Mouse (Mus musculus) mouse trophoblast stem cell (cell line): ENCODE results near the gene Fam83g.
"Not testable (repeated sequence)": the region's sequence is repeated elsewhere in the genome, so short reads cannot be mapped to it uniquely, and the experiment has no call there.

Experiments used
- in situ Hi-C, 2 experiments: fragments of 300-500 bp; cut with MseI, MboI; formaldehyde crosslinking; loops; 2 replicates in 1 of 2; 3 replicates in 1 of 2; pipeline ENCODE4 v1.15.1; 2025

Gene Fam83g

GRCm38 (mm10) chr11:61683907-61684731 is at the start of gene Fam83g:
Gene Fam83g, plus strand, starts transcription at chr11:61684091.
- in situ Hi-C loops: no loop called here

GRCm38 (mm10) chr11:61636309-61636708 is 47.6 kb upstream of the Fam83g start:
- in situ Hi-C loops: loop anchor here (5.0 to 10.0 kb wide), 2 partner anchors 1769 to 1772 kb away; no protein-coding TSS in a partner anchor

- in situ Hi-C loops: loop anchor here (5.0 to 10.0 kb wide), 2 partner anchors 1770 to 1773 kb away; no protein-coding TSS in a partner anchor
Observed at GRCm38 (mm10) chr11:61637413-61637812, 46.5 kb upstream of the Fam83g start.

- in situ Hi-C loops: loop anchor here (5.0 to 10.0 kb wide), 2 partner anchors 1771 to 1773 kb away; no protein-coding TSS in a partner anchor
Observed at GRCm38 (mm10) chr11:61637856-61638255, 46.0 kb upstream of the Fam83g start.

- in situ Hi-C loops: loop anchor here (5.0 to 10.0 kb wide), 2 partner anchors 1772 to 1774 kb away; no protein-coding TSS in a partner anchor
Observed at GRCm38 (mm10) chr11:61638764-61639536, 44.9 kb upstream of the Fam83g start.

GRCm38 (mm10) chr11:61639601-61640177 is 44.2 kb upstream of the Fam83g start:
- in situ Hi-C loops: loop anchor here (5.0 to 10.0 kb wide), 2 partner anchors 1772 to 1775 kb away; no protein-coding TSS in a partner anchor

- in situ Hi-C loops: not testable (repeated sequence)
Observed at GRCm38 (mm10) chr11:61640585-61640984, 43.3 kb upstream of the Fam83g start.

GRCm38 (mm10) chr11:61642106-61642505 is 41.8 kb upstream of the Fam83g start:
- in situ Hi-C loops: no loop called here

- in situ Hi-C loops: no loop called here
Observed at GRCm38 (mm10) chr11:61643184-61643961, 40.5 kb upstream of the Fam83g start.

GRCm38 (mm10) chr11:61644576-61645326 is 39.1 kb upstream of the Fam83g start:
- in situ Hi-C loops: no loop called here

- in situ Hi-C loops: no loop called here
Observed at GRCm38 (mm10) chr11:61645357-61645857, 38.5 kb upstream of the Fam83g start.

- in situ Hi-C loops: no loop called here
Observed at GRCm38 (mm10) chr11:61646499-61647039, 37.3 kb upstream of the Fam83g start.

GRCm38 (mm10) chr11:61647110-61647910 is 36.6 kb upstream of the Fam83g start:
- in situ Hi-C loops: no loop called here

GRCm38 (mm10) chr11:61647956-61648748 is 35.7 kb upstream of the Fam83g start:
- in situ Hi-C loops: no loop called here

- in situ Hi-C loops: no loop called here
Observed at GRCm38 (mm10) chr11:61648749-61649115, 35.2 kb upstream of the Fam83g start.

- in situ Hi-C loops: no loop called here
Observed at GRCm38 (mm10) chr11:61649163-61649580, 34.7 kb upstream of the Fam83g start.

GRCm38 (mm10) chr11:61649626-61650025 is 34.3 kb upstream of the Fam83g start:
- in situ Hi-C loops: no loop called here
